Mouse (Mus musculus) ES-Bruce4 (cell line): Measurements from ENCODE around the gene Polr3b.

Experiments used
- CTCF ChIP-seq: IDR thresholded peaks from one replicate; pipeline ENCODE4 v1.8.1; 2011; ENCODE audit warnings: low read depth, low read length
- EP300 ChIP-seq: IDR thresholded peaks from 2 replicates; pipeline ENCODE4 v1.6.1; 2011; ENCODE audit warnings: low read depth, low read length; ENCODE audit not compliant: insufficient read depth
- POLR2A ChIP-seq: IDR thresholded peaks from one replicate; pipeline ENCODE4 v1.8.1; 2011; ENCODE audit warnings: low read length; ENCODE audit not compliant: insufficient read depth

GRCm38 (mm10) chr10:84677871-84678270, 55.8 kb downstream of the Polr3b start:
- no peak for TF ChIP-seq CTCF
- TF ChIP-seq POLR2A = no peak
- no peak for TF ChIP-seq EP300
